Mouse (Mus musculus): ENCODE measurements around the gene Ppp1r15a.

- no peak for TF ChIP-seq POLR2A (IDR thresholded peaks at IDR 0.05; ENCODE audit: insufficient read depth, low read depth, low read length)
- TF ChIP-seq CTCF (IDR thresholded peaks at IDR 0.05; ENCODE audit: insufficient read depth, low read depth, low read length) = no peak
These were observed 38.7 kb upstream of the Ppp1r15a start for GRCm38 (mm10) chr7:45564811-45565210.
